Mouse (Mus musculus) kidney, postnatal 0 days (tissue): ENCODE results near the gene Grtp1. TPM values are rescaled to one million over a fixed set of nuclear protein-coding genes. Genes with fewer than 3 reads are reported as not detected.
"Not testable (repeated sequence)": the region's sequence is repeated elsewhere in the genome, so short reads cannot be mapped to it uniquely, and the experiment has no call there.

ENCODE experiments used
- ATAC-seq: fragments of 200-750 bp; cut with Nextera tagmentation; replicated peaks from 2 replicates; pipeline ENCODE4 v1.8.0; 2017; ENCODE audit warnings: low read depth, moderate number of reproducible peaks, moderate TSS enrichment, moderate library complexity; ENCODE audit not compliant: low FRiP score
- DNase-seq: peaks from one replicate; pipeline ENCODE4 v3.0.0-alpha.2; 2016; ENCODE audit warnings: low spot score
- H3K27ac ChIP-seq: fragments of 300-500 bp; sonication (generic); 2 replicates; pipeline ENCODE4 v1.5.1; 2014; ENCODE audit warnings: mild to moderate bottlenecking
- H3K27me3 ChIP-seq: fragments of 300-500 bp; sonication (generic); 2 replicates; pipeline ENCODE4 v1.6.1; 2014; ENCODE audit warnings: low read length, mixed read lengths; ENCODE audit not compliant: insufficient read depth
- H3K36me3 ChIP-seq: fragments of 300-500 bp; sonication (generic); 2 replicates; pipeline ENCODE4 v1.6.1; 2014; ENCODE audit warnings: low read length, mixed read lengths; ENCODE audit not compliant: insufficient read depth
- H3K4me1 ChIP-seq: fragments of 300-500 bp; sonication (generic); replicated peaks from 2 replicates; pipeline ENCODE4 v1.6.1; 2014; ENCODE audit warnings: antibody characterized with exemption, low read length, mixed read lengths; ENCODE audit not compliant: insufficient read depth
- H3K4me2 ChIP-seq: fragments of 300-500 bp; sonication (generic); 2 replicates; pipeline ENCODE4 v1.6.1; 2014; ENCODE audit warnings: mild to moderate bottlenecking, low read length, moderate library complexity, mixed read lengths
- H3K4me3 ChIP-seq: fragments of 300-500 bp; sonication (generic); replicated peaks from 2 replicates; pipeline ENCODE4 v1.5.1; 2014; ENCODE audit warnings: low read depth, low read length
- H3K9ac ChIP-seq: fragments of 300-500 bp; sonication (generic); 2 replicates; pipeline ENCODE4 v1.6.1; 2014; ENCODE audit warnings: low read depth, low read length
- H3K9me3 ChIP-seq: fragments of 300-500 bp; sonication (generic); replicated peaks from 2 replicates; pipeline ENCODE4 v1.6.1; 2016; ENCODE audit warnings: low read length, inconsistent platforms, mixed read lengths
- CTCF ChIP-seq: IDR thresholded peaks from 2 replicates; pipeline ENCODE4 v1.5.1; 2016; ENCODE audit warnings: antibody characterized with exemption, low read depth, mild to moderate bottlenecking, moderate library complexity
- WGBS: fragments of 180-500 bp; shearing (Covaris S2); extraction: QIAGEN DNeasy Blood & Tissue Kit; methylation state at CpG from one replicate; pipeline ENCODE4 v1.1.7; 2014; 5-methylcytosine and 5-hydroxymethylcytosine counted together
- microRNA counts: library from miRNA; unstranded; fragments of <30 nt; microRNA quantifications from one replicate; lab custom pipeline; 2015
- microRNA-seq: library from miRNA; unstranded; fragments of <30 nt; microRNA quantifications from one replicate; pipeline ENCODE4, GENCODE M21; 2016
- polyA plus RNA-seq: library from polyadenylated mRNA; unstranded; fragments of >200 nt; fragmentation: Nextera tagmentation; extraction: Ambion mirVana; gene quantifications from 2 replicates; pipeline ENCODE4 v1.2.1, GENCODE M21; 2015

The Grtp1 gene
- polyA plus RNA-seq, 1 experiment from 2014 or later = 26.8 TPM

DNA sequence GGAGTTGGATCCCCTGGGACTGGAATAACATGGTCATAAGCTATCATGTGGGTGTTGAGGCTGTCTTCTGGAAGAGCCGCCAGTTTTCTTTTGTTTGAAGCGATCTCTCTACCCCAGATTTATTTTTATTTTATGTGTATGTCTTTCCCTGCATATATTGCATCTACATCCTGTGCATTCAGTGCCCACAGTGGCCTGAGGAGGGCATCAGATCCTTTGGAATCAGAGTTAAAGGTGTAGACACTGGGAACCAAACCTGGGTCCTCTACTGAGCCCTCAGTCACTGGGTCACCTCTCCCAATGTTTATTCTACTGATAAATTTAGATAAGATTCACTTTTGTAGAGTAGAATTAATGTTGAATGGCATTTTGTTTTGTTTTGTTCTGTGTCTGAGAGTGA lies 51.1 kb downstream of the Grtp1 start:
- ATAC-seq = no peak
- H3K36me3 ChIP-seq = peaks cover 38% of the 10 kb centered on the region

DNA sequence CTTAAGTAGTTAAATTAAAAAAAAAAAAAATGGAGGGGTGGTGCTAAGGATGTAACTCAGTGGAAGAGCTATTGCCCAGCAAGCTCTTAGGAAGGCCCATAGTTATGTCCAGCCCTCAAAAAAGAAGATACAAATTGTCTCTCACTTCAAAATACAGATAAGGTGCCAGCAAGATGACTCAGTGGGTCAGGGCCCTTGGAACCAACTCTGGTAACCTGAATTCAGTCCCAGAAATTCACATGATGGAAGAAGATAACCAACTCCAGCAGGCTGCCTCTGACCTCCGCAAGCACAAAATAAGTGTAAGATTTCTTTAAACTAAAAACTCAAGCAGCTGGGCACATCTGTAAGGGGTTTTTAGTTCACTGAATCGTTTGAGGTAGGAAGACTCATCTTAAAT lies 51.9 kb downstream of the Grtp1 start:
- H3K4me2 ChIP-seq = no peak overlapping the region
- no peak overlapping the region for H3K4me3 ChIP-seq
- H3K4me1 ChIP-seq = no peaks in the 10 kb centered on the region
- H3K36me3 ChIP-seq = peaks cover 43% of the 10 kb centered on the region
- H3K9ac ChIP-seq = no peak overlapping the region
- H3K27me3 ChIP-seq = no peaks in the 10 kb centered on the region
- no peak for ATAC-seq
- H3K27ac ChIP-seq = no peak overlapping the region
- TF ChIP-seq CTCF = no peak
- H3K9me3 ChIP-seq = no peaks in the 10 kb centered on the region
- whole genome bisulfite sequencing = 81% methylated on average over 2 of the region's 2 CpGs
- DNase-seq = no peak

More for the DNA sequence above, 51.1 kb downstream of the Grtp1 start:
- TF ChIP-seq CTCF = peak; percentile 21; the same call in 1 of the 2 replicates
- DNase-seq = no peak
- Histone ChIP-seq H3K9me3 (no peaks in the 10 kb centered on the region), H3K4me1 (no peaks in the 10 kb centered on the region), H3K4me3 (no peak overlapping the region), H3K27ac (no peak overlapping the region), H3K9ac (no peak overlapping the region), H3K27me3 (no peaks in the 10 kb centered on the region), H3K4me2 (no peak overlapping the region)
- 96% methylated on average over 2 of the region's 2 CpGs for WGBS

DNA sequence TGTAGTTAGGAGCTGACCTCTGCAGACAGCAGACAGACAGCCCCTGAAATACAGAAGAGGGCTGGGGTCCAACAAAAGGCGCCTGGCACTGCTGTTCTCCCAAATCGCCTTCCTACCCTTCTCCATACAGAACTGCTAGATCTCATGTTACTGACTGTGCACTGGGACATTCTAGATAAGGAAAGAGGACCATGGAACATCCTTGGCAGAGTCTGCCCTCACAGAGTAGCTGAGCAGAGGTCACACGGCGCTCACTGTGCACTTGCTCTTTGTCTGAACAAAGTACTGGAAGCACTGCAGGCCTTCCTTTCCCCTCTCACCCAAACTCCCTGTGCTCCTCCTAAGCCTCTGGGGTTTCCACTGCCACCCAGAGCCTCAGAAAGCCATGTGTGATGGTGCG lies 58.7 kb downstream of the Grtp1 start:
- DNase-seq (no peak), ATAC-seq (no peak)
- Histone ChIP-seq H3K36me3 (peaks cover 91% of the 10 kb centered on the region), H3K4me3 (no peak overlapping the region), H3K9ac (no peak overlapping the region), H3K4me1 (no peaks in the 10 kb centered on the region), H3K27ac (no peak overlapping the region), H3K27me3 (no peaks in the 10 kb centered on the region), H3K4me2 (no peak overlapping the region), H3K9me3 (no peaks in the 10 kb centered on the region)
- WGBS = 87% methylated on average over 5 of the region's 5 CpGs
- TF ChIP-seq CTCF = no peak

DNA sequence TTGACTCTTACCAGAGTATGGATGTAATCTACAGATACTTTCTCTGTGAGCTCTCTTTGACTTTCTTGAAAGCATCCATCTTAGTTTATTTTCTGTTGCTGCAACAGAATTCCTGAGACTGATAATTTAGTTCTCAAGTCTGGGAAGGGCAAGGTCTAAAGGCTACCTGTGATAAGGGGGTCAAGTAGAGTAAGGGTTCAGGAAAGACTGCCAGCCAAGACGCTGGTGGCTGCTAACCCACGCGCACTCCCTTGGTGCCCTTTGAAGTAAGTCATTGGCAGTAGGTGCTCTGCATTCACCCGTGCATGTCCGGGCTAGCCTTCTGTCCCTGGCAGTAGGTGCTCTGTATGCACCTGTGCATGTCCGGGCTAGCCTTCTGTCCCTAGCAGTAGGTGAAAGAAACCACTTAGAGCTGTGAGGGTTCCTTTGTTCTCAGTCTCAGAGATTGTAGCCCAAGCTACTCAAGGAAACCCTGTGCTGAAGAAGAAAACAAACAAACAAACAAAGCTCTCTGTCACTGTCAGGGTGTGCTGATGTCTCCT lies 60.7 kb downstream of the Grtp1 start:
- no peak for ATAC-seq
- TF ChIP-seq CTCF = no peak
- H3K27ac ChIP-seq = no peak overlapping the region
- no peaks in the 10 kb centered on the region for H3K27me3 ChIP-seq
- peaks cover 91% of the 10 kb centered on the region for H3K36me3 ChIP-seq
- no peak for DNase-seq
- no peak overlapping the region for H3K4me3 ChIP-seq
- H3K4me2 ChIP-seq = no peak overlapping the region
- H3K9me3 ChIP-seq = no peaks in the 10 kb centered on the region
- no peak overlapping the region for H3K9ac ChIP-seq
- 92% methylated on average over 6 of the region's 6 CpGs for WGBS
- no peaks in the 10 kb centered on the region for H3K4me1 ChIP-seq

DNA sequence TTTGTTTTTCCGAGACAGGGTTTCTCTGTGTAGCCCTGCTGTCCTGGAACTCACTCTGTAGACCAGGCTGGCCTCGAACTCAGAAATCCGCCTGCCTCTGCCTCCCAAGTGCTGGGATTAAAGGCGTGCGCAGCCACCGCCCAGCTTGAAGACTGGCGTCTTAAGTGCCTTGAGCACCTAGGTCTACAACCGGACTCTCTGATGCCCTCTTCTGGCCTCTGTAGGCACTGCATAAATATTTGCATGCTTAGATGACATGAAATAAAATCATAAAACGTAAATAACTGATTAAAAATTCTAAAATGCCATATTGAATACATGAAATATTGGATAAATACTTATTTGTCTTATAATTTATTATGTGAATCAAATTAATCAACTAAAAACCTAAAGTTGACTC lies 68.2 kb downstream of the Grtp1 start:
- not testable (repeated sequence) for H3K27me3 ChIP-seq, H3K27ac ChIP-seq, H3K4me2 ChIP-seq, ATAC-seq, H3K9me3 ChIP-seq, H3K9ac ChIP-seq, H3K4me3 ChIP-seq, H3K4me1 ChIP-seq
- TF ChIP-seq CTCF = peak; percentile 76
- peak; percentile 54 for DNase-seq
- WGBS = 69% methylated on average over 9 of the region's 9 CpGs
- H3K36me3 ChIP-seq = peaks cover 67% of the 10 kb centered on the region

DNA sequence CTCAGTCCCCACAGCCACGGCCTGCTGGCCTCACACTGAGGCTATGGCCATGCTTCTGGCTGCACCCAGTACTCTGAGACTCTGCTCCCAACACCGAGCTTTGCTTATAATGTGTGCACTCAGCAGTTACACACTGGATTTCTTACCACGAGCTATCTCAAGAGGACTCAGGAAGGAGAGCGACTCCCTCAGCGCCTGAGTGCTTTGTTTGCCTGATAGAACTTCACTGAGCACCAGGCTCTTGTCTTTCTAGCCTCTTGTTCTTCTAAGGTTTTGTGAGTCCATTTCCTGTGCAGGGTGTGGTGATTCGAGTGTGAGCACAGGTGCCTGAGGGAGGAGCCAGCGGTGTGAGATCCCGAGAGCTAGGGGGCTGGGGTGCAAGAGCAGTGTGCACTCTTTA lies 75.5 kb downstream of the Grtp1 start:
- ATAC-seq (no peak), DNase-seq (no peak)
- Histone ChIP-seq H3K4me2 (no peak overlapping the region), H3K9me3 (no peaks in the 10 kb centered on the region), H3K36me3 (peaks cover 47% of the 10 kb centered on the region), H3K4me3 (no peak overlapping the region), H3K27ac (no peak overlapping the region), H3K27me3 (no peaks in the 10 kb centered on the region), H3K4me1 (no peaks in the 10 kb centered on the region), H3K9ac (no peak overlapping the region)
- WGBS = 95% methylated on average over 8 of the region's 8 CpGs
- TF ChIP-seq CTCF = no peak

DNA sequence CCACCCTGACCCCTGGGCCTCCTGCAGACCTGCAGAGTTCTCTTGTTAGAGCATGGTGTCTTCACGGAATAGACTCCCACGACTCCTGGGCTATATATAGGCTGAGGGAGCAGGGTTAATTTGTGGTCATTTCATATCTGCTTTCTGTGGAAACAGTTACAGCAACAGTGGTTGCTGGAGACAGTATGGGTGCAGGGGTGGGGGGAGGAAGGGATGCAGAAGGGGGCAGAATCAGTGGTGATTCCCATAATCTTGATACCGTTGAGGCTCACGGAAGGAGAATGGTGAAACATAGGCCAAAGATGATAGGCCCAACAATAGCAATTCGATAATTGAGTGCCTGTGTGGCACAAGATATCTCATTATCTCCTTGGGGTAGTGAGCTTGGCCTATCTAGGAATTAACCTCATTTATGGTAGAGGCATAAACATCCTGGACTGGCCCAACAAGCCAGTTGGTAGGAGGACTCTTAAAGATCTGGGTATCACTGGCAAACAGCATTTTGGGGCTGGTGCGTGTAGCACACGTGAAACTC lies 77.5 kb downstream of the Grtp1 start:
- ATAC-seq = no peak
- Histone ChIP-seq H3K4me2 (no peak overlapping the region), H3K36me3 (peaks cover 47% of the 10 kb centered on the region), H3K4me1 (no peaks in the 10 kb centered on the region), H3K9ac (no peak overlapping the region), H3K27me3 (no peaks in the 10 kb centered on the region), H3K9me3 (no peaks in the 10 kb centered on the region), H3K27ac (no peak overlapping the region), H3K4me3 (no peak overlapping the region)
- WGBS = 90% methylated on average over 7 of the region's 7 CpGs
- no peak for TF ChIP-seq CTCF
- no peak for DNase-seq

MicroRNAs within 50 kb of the gene (microRNA counts, 519-probe panel; counts per million panel counts)
- microRNA mmu-miR-1968 (lab: Ali Mortazavi, UCI) = 330 counts per million, percentile 68 among the panel's probes with 10 or more counts

Small RNA genes within 50 kb of the gene (microRNA-seq; reads per million reads assigned to microRNA genes)
- gene Mir1968 (13.6 reads per million, percentile 28 among the genes with 10 or more reads in this experiment), gene Mir7065 (not detected)

Other genes starting within 250 kb of the Grtp1 start
- gene F7, start 174.6 kb downstream of the Grtp1 start, polyA plus RNA-seq = 0.05 and 0.09 TPM in 2 replicates
- gene F10, start 163.3 kb downstream of the Grtp1 start, polyA plus RNA-seq = 5.3 and 7.0 TPM in 2 replicates
- 1.4 and 1.7 TPM in 2 replicates for gene Proz, start 139.7 kb downstream of the Grtp1 start, polyA plus RNA-seq
- gene Pcid2, start 95.2 kb downstream of the Grtp1 start, polyA plus RNA-seq = 26.4 and 27.9 TPM in 2 replicates
- gene Cul4a, start 95.0 kb downstream of the Grtp1 start, polyA plus RNA-seq = 80.4 and 85.0 TPM in 2 replicates
- 447 and 473 TPM in 2 replicates for gene Lamp1, start 41.5 kb downstream of the Grtp1 start, polyA plus RNA-seq
- not detected in 2 replicates for gene Adprhl1, start 53.5 kb upstream of the Grtp1 start, polyA plus RNA-seq
- gene Dcun1d2, start 87.5 kb upstream of the Grtp1 start, polyA plus RNA-seq = 17.3 and 19.0 TPM in 2 replicates
- 31.3 and 33.2 TPM in 2 replicates for gene Tmco3, start 87.6 kb upstream of the Grtp1 start, polyA plus RNA-seq
- gene Tfdp1, start 138.1 kb upstream of the Grtp1 start, polyA plus RNA-seq = 107 and 127 TPM in 2 replicates
- gene Atp4b, start 196.2 kb upstream of the Grtp1 start, polyA plus RNA-seq = 0.08 TPM in 1 of 2 replicates, not detected in the other
- 0.01 TPM in 1 of 2 replicates, not detected in the other for gene Grk1, start 204.5 kb upstream of the Grtp1 start, polyA plus RNA-seq
- gene Tmem255b, start 234.6 kb upstream of the Grtp1 start, polyA plus RNA-seq = 1.1 and 1.5 TPM in 2 replicates